Mouse (Mus musculus): ENCODE measurements around the gene Olfr1331. TPM values are rescaled to one million over a fixed set of nuclear protein-coding genes. Genes with fewer than 3 reads are reported as not detected.
"Not testable (repeated sequence)": the region's sequence is repeated elsewhere in the genome, so short reads cannot be mapped to it uniquely, and the experiment has no call there.

Olfr1331 gene
- polyA plus RNA-seq, 1 experiment from 2014 or later: not detected

DNA sequence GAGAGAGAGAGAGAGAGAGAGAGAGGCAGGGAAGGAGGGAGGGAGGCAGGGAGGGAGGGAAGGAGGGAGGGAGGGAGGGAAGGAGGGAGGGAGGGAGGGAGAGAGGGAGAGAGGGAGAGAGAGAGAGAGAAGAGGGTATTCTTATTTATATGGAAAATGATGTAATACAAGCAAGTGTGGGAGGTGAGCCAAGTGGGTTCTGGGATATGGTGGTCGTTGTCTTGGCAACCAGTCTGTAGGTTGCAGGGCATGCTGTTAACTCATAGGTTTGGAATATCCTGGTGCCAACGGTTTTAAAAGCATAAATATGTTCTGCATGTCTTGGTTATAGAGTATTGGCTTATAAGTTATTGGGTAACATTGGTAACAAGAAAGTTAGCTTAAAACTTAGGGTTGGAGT lies 37.5 kb downstream of the Olfr1331 start:
- WGBS: 67% methylated on average over 2 of the region's 2 CpGs
- Histone ChIP-seq H3K4me3 (replicated peaks; ENCODE audit: low read depth, low read length) (no peak overlapping the region), H3K27ac (no peak overlapping the region), H3K9ac (ENCODE audit: low read depth, low read length) (no peak overlapping the region), H3K4me2 (ENCODE audit: low read length) (no peak overlapping the region), H3K9me3 (replicated peaks; ENCODE audit: low read length) (no peaks in the 10 kb centered on the region), H3K4me1 (replicated peaks; ENCODE audit: insufficient read depth, low read length) (no peaks in the 10 kb centered on the region), H3K27me3 (ENCODE audit: insufficient read depth, low read length) (no peaks in the 10 kb centered on the region), H3K36me3 (ENCODE audit: insufficient read depth, low read length) (no peaks in the 10 kb centered on the region)
- TF ChIP-seq CTCF (IDR thresholded peaks at IDR 0.05; ENCODE audit: low read depth): no peak
- no peak for ATAC-seq (replicated peaks; ENCODE audit: low FRiP score, low read depth)
- no peak for DNase-seq (ENCODE audit: low spot score)

DNA sequence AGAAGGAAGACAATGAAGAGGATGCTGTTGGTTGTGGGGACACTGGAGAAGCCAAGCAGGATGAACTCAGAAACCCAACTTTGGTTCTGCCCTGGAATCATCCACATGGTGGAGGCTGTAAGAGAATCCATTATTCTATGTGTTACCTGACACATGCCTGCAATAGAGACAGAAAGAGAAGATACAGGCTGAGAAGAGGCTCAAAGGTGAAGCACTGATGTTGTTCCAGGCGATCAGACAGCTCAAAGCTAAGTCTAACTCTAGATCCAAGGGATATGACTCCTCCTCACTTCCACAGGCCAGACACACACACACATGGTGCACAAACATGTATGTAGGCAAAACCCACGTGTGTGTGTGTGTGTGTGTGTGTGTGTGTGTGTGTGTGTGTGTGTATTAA lies 52.9 kb downstream of the Olfr1331 start, which contains the start of gene Olfr1329:
Gene Olfr1329, minus strand, starts transcription at position 101 of the 400 bp plus-strand sequence.
- H3K4me2 ChIP-seq (ENCODE audit: low read length); H3K9ac ChIP-seq (ENCODE audit: low read depth, low read length); H3K4me3 ChIP-seq (replicated peaks; ENCODE audit: low read depth, low read length); H3K4me1 ChIP-seq (replicated peaks; ENCODE audit: insufficient read depth, low read length); ATAC-seq (replicated peaks; ENCODE audit: low FRiP score, low read depth); H3K27me3 ChIP-seq (ENCODE audit: insufficient read depth, low read length); DNase-seq (ENCODE audit: low spot score); H3K27ac ChIP-seq; H3K36me3 ChIP-seq (ENCODE audit: insufficient read depth, low read length); H3K9me3 ChIP-seq (replicated peaks; ENCODE audit: low read length): not testable (repeated sequence)
- WGBS: 65% methylated on average over 2 of the region's 2 CpGs

Other genes starting within 250 kb of the Olfr1331 start
- 0.04 and 0.09 TPM in 2 replicates for gene Cfap57, start 243.9 kb upstream of the Olfr1331 start, polyA plus RNA-seq (2015; fragmentation: Nextera tagmentation; extraction: Ambion mirVana)
- 139 and 150 TPM in 2 replicates for gene Ebna1bp2, start 243.8 kb upstream of the Olfr1331 start, polyA plus RNA-seq (2015; fragmentation: Nextera tagmentation; extraction: Ambion mirVana)
- gene Olfr62, start 205.7 kb upstream of the Olfr1331 start, polyA plus RNA-seq (2015; fragmentation: Nextera tagmentation; extraction: Ambion mirVana): not detected in 2 replicates
- 0.03 and 0.13 TPM in 2 replicates for gene Olfr1342, start 171.9 kb upstream of the Olfr1331 start, polyA plus RNA-seq (2015; fragmentation: Nextera tagmentation; extraction: Ambion mirVana)
- not detected in 2 replicates for gene Olfr1341, start 161.1 kb upstream of the Olfr1331 start, polyA plus RNA-seq (2015; fragmentation: Nextera tagmentation; extraction: Ambion mirVana)
- gene Olfr1340, start 144.5 kb upstream of the Olfr1331 start, polyA plus RNA-seq (2015; fragmentation: Nextera tagmentation; extraction: Ambion mirVana): not detected in 2 replicates
- gene Olfr1339, start 132.5 kb upstream of the Olfr1331 start, polyA plus RNA-seq (2015; fragmentation: Nextera tagmentation; extraction: Ambion mirVana): not detected in 2 replicates
- gene Olfr1338, start 105.9 kb upstream of the Olfr1331 start, polyA plus RNA-seq (2015; fragmentation: Nextera tagmentation; extraction: Ambion mirVana): not detected in 2 replicates
- gene Olfr1337, start 82.1 kb upstream of the Olfr1331 start, polyA plus RNA-seq (2015; fragmentation: Nextera tagmentation; extraction: Ambion mirVana): not detected in 2 replicates
- gene Olfr1335, start 54.7 kb upstream of the Olfr1331 start, polyA plus RNA-seq (2015; fragmentation: Nextera tagmentation; extraction: Ambion mirVana): not detected in 2 replicates
- not detected in 2 replicates for gene Olfr1333, start 28.4 kb upstream of the Olfr1331 start, polyA plus RNA-seq (2015; fragmentation: Nextera tagmentation; extraction: Ambion mirVana)
- not detected in 2 replicates for gene Olfr1330, start 23.9 kb downstream of the Olfr1331 start, polyA plus RNA-seq (2015; fragmentation: Nextera tagmentation; extraction: Ambion mirVana)
- not detected in 2 replicates for gene Olfr1329, start 52.8 kb downstream of the Olfr1331 start, polyA plus RNA-seq (2015; fragmentation: Nextera tagmentation; extraction: Ambion mirVana)
- not detected in 2 replicates for gene Olfr1328, start 74.0 kb downstream of the Olfr1331 start, polyA plus RNA-seq (2015; fragmentation: Nextera tagmentation; extraction: Ambion mirVana)
- not detected in 2 replicates for gene Lao1, start 96.9 kb downstream of the Olfr1331 start, polyA plus RNA-seq (2015; fragmentation: Nextera tagmentation; extraction: Ambion mirVana)
- 57.5 and 58.0 TPM in 2 replicates for gene Slc2a1, start 244.1 kb downstream of the Olfr1331 start, polyA plus RNA-seq (2015; fragmentation: Nextera tagmentation; extraction: Ambion mirVana)

Measured in kidney, postnatal 0 days (tissue).